Mouse (Mus musculus): Measurements from ENCODE around the gene Etfb. TPM values are rescaled to one million over a fixed set of nuclear protein-coding genes. Genes with fewer than 3 reads are reported as not detected.

Etfb gene
- total and polyA plus RNA-seq, 2 experiments from 2014 or later = 42.9 to 148 TPM

- no peak for DNase-seq (ENCODE audit: low spot score)
- Histone ChIP-seq H3K27ac (no peak overlapping the region), H3K4me3 (ENCODE audit: low read length) (no peak overlapping the region), H3K36me3 (ENCODE audit: insufficient read depth, low read length) (no peaks in the 10 kb centered on the region), H3K9ac (replicated peaks; ENCODE audit: low read length) (no peak overlapping the region), H3K4me2 (ENCODE audit: low read depth, low read length) (no peak overlapping the region), H3K9me3 (ENCODE audit: low read length) (no peaks in the 10 kb centered on the region), H3K4me1 (ENCODE audit: insufficient read depth, low read length) (peaks cover 11% of the 10 kb centered on the region; the same call in 1 of the 2 replicates), H3K27me3 (ENCODE audit: insufficient read depth, low read length) (no peaks in the 10 kb centered on the region)
- TF ChIP-seq CTCF (IDR thresholded peaks at IDR 0.05; ENCODE audit: low read depth) = no peak
- WGBS = 87% methylated on average over 4 of the region's 4 CpGs
- ATAC-seq = no peak
Observed at GRCm38 (mm10) chr7:43447801-43448200, 3.9 kb downstream of the Etfb start.

GRCm38 (mm10) chr7:43448246-43448645, 4.4 kb downstream of the Etfb start:
- Histone ChIP-seq H3K4me1 (ENCODE audit: insufficient read depth, low read length) (peaks cover 11% of the 10 kb centered on the region; the same call in 1 of the 2 replicates), H3K27ac (no peak overlapping the region), H3K27me3 (ENCODE audit: insufficient read depth, low read length) (no peaks in the 10 kb centered on the region), H3K4me3 (ENCODE audit: low read length) (no peak overlapping the region), H3K36me3 (ENCODE audit: insufficient read depth, low read length) (peaks cover 1% of the 10 kb centered on the region; the same call in 1 of the 2 replicates), H3K9me3 (ENCODE audit: low read length) (no peaks in the 10 kb centered on the region), H3K4me2 (ENCODE audit: low read depth, low read length) (no peak overlapping the region), H3K9ac (replicated peaks; ENCODE audit: low read length) (no peak overlapping the region)
- no peak for ATAC-seq
- WGBS = 95% methylated on average over 2 of the region's 3 CpGs
- no peak for DNase-seq (ENCODE audit: low spot score)
- no peak for TF ChIP-seq CTCF (IDR thresholded peaks at IDR 0.05; ENCODE audit: low read depth)

GRCm38 (mm10) chr7:43449811-43450210, 5.9 kb downstream of the Etfb start:
- no peak overlapping the region for H3K9ac ChIP-seq (replicated peaks; ENCODE audit: low read length)
- H3K4me1 ChIP-seq (ENCODE audit: insufficient read depth, low read length) = peaks cover 3% of the 10 kb centered on the region; the same call in 1 of the 2 replicates
- no peaks in the 10 kb centered on the region for H3K9me3 ChIP-seq (ENCODE audit: low read length)
- H3K27ac ChIP-seq = no peak overlapping the region
- H3K36me3 ChIP-seq (ENCODE audit: insufficient read depth, low read length) = peaks cover 13% of the 10 kb centered on the region; the same call in 1 of the 2 replicates
- DNase-seq (ENCODE audit: low spot score) (no peak), ATAC-seq (no peak)
- H3K27me3 ChIP-seq (ENCODE audit: insufficient read depth, low read length) = no peaks in the 10 kb centered on the region
- WGBS = 98% methylated on average over 2 of the region's 2 CpGs
- no peak for TF ChIP-seq CTCF (IDR thresholded peaks at IDR 0.05; ENCODE audit: low read depth)
- H3K4me2 ChIP-seq (ENCODE audit: low read depth, low read length) = no peak overlapping the region
- H3K4me3 ChIP-seq (ENCODE audit: low read length) = no peak overlapping the region

- H3K36me3 ChIP-seq (ENCODE audit: insufficient read depth, low read length) = peaks cover 21% of the 10 kb centered on the region; the same call in 1 of the 2 replicates
- no peak overlapping the region for H3K9ac ChIP-seq (replicated peaks; ENCODE audit: low read length)
- no peak overlapping the region for H3K27ac ChIP-seq
- ATAC-seq (no peak), DNase-seq (ENCODE audit: low spot score) (no peak)
- H3K4me3 ChIP-seq (ENCODE audit: low read length) = no peak overlapping the region
- no peak for TF ChIP-seq CTCF (IDR thresholded peaks at IDR 0.05; ENCODE audit: low read depth)
- H3K27me3 ChIP-seq (ENCODE audit: insufficient read depth, low read length) = no peaks in the 10 kb centered on the region
- H3K4me1 ChIP-seq (ENCODE audit: insufficient read depth, low read length) = no peaks in the 10 kb centered on the region
- no peak overlapping the region for H3K4me2 ChIP-seq (ENCODE audit: low read depth, low read length)
- no peaks in the 10 kb centered on the region for H3K9me3 ChIP-seq (ENCODE audit: low read length)
- 95% methylated on average over 11 of the region's 11 CpGs for WGBS
Observed at GRCm38 (mm10) chr7:43451726-43452125, 7.8 kb downstream of the Etfb start.

GRCm38 (mm10) chr7:43452609-43453008, 8.7 kb downstream of the Etfb start:
- peaks cover 22% of the 10 kb centered on the region; the same call in 1 of the 2 replicates for H3K36me3 ChIP-seq (ENCODE audit: insufficient read depth, low read length)
- no peak overlapping the region for H3K4me3 ChIP-seq (ENCODE audit: low read length)
- H3K4me1 ChIP-seq (ENCODE audit: insufficient read depth, low read length) = no peaks in the 10 kb centered on the region
- no peak overlapping the region for H3K27ac ChIP-seq
- H3K27me3 ChIP-seq (ENCODE audit: insufficient read depth, low read length) = no peaks in the 10 kb centered on the region
- H3K9ac ChIP-seq (replicated peaks; ENCODE audit: low read length) = no peak overlapping the region
- H3K4me2 ChIP-seq (ENCODE audit: low read depth, low read length) = no peak overlapping the region
- WGBS = 34% methylated on average over 4 of the region's 4 CpGs
- peak; percentile 37; the same call in 1 of the 2 replicates for ATAC-seq
- TF ChIP-seq CTCF (IDR thresholded peaks at IDR 0.05; ENCODE audit: low read depth) = peak; percentile 48
- peak; percentile 7 for DNase-seq (ENCODE audit: low spot score)
- no peaks in the 10 kb centered on the region for H3K9me3 ChIP-seq (ENCODE audit: low read length)

GRCm38 (mm10) chr7:43453599-43454355, 9.9 kb downstream of the Etfb start:
- TF ChIP-seq CTCF (IDR thresholded peaks at IDR 0.05; ENCODE audit: low read depth) = no peak
- DNase-seq (ENCODE audit: low spot score) (no peak), ATAC-seq (no peak)
- Histone ChIP-seq H3K4me1 (ENCODE audit: insufficient read depth, low read length) (no peaks in the 10 kb centered on the region), H3K4me2 (ENCODE audit: low read depth, low read length) (no peak overlapping the region), H3K27ac (no peak overlapping the region), H3K4me3 (ENCODE audit: low read length) (no peak overlapping the region), H3K27me3 (ENCODE audit: insufficient read depth, low read length) (no peaks in the 10 kb centered on the region), H3K36me3 (ENCODE audit: insufficient read depth, low read length) (peaks cover 22% of the 10 kb centered on the region; the same call in 1 of the 2 replicates), H3K9me3 (ENCODE audit: low read length) (no peaks in the 10 kb centered on the region), H3K9ac (replicated peaks; ENCODE audit: low read length) (no peak overlapping the region)
- 85% methylated on average over 14 of the region's 14 CpGs for WGBS

GRCm38 (mm10) chr7:43454371-43454770, 10.5 kb downstream of the Etfb start:
- no peaks in the 10 kb centered on the region for H3K9me3 ChIP-seq (ENCODE audit: low read length)
- ATAC-seq (no peak), DNase-seq (ENCODE audit: low spot score) (no peak)
- WGBS = 93% methylated on average over 6 of the region's 6 CpGs
- TF ChIP-seq CTCF (IDR thresholded peaks at IDR 0.05; ENCODE audit: low read depth) = no peak
- no peak overlapping the region for H3K4me2 ChIP-seq (ENCODE audit: low read depth, low read length)
- no peak overlapping the region for H3K27ac ChIP-seq
- no peak overlapping the region for H3K4me3 ChIP-seq (ENCODE audit: low read length)
- peaks cover 22% of the 10 kb centered on the region; the same call in 1 of the 2 replicates for H3K36me3 ChIP-seq (ENCODE audit: insufficient read depth, low read length)
- H3K4me1 ChIP-seq (ENCODE audit: insufficient read depth, low read length) = no peaks in the 10 kb centered on the region
- H3K9ac ChIP-seq (replicated peaks; ENCODE audit: low read length) = no peak overlapping the region
- H3K27me3 ChIP-seq (ENCODE audit: insufficient read depth, low read length) = no peaks in the 10 kb centered on the region
